Mouse (Mus musculus) neural tube, postnatal 0 days (tissue): ENCODE results near the gene Ppp1r14a. TPM values are rescaled to one million over a fixed set of nuclear protein-coding genes. Genes with fewer than 3 reads are reported as not detected.

Experiments used
- polyA plus RNA-seq: library from polyadenylated mRNA; unstranded; fragments of >200 nt; fragmentation: Nextera tagmentation; extraction: Ambion mirVana; gene quantifications from 2 replicates; pipeline ENCODE4 v1.2.1, GENCODE M21; 2015

Ppp1r14a gene
- polyA plus RNA-seq, result 5.3 and 5.5 TPM in 2 replicates

GRCm38 (mm10) chr7:29288942-29289638, at the start of gene Ppp1r14a:
Gene Ppp1r14a (plus strand): TSS chr7:29289308.

GRCm38 (mm10) chr7:29248261-29248841, 40.8 kb upstream of the Ppp1r14a start, which contains the start of gene 2200002D01Rik:
Gene 2200002D01Rik (minus strand): TSS chr7:29248466.

GRCm38 (mm10) chr7:29281201-29282073, 7.7 kb upstream of the Ppp1r14a start, which contains the start of gene Spint2:
Gene Spint2 (minus strand): TSS chr7:29281912.

GRCm38 (mm10) chr7:29303738-29304462, 14.8 kb downstream of the Ppp1r14a start, which contains the start of gene Dpf1:
Gene Dpf1 (plus strand): TSS chr7:29303951.

Other genes starting within 250 kb of the Ppp1r14a start
- 11.1 and 15.3 TPM in 2 replicates for gene Ryr1, start 164.1 kb upstream of the Ppp1r14a start, polyA plus RNA-seq
- 0.90 and 1.4 TPM in 2 replicates for gene Rasgrp4, start 154.5 kb upstream of the Ppp1r14a start, polyA plus RNA-seq
- gene Fam98c, start 133.1 kb upstream of the Ppp1r14a start, polyA plus RNA-seq, result 79.0 and 80.4 TPM in 2 replicates
- gene Ggn, start 119.1 kb upstream of the Ppp1r14a start, polyA plus RNA-seq, result 0.28 and 0.55 TPM in 2 replicates
- 12.6 and 14.1 TPM in 2 replicates for gene Spred3, start 118.9 kb upstream of the Ppp1r14a start, polyA plus RNA-seq
- gene Psmd8, start 108.6 kb upstream of the Ppp1r14a start, polyA plus RNA-seq, result 278 and 284 TPM in 2 replicates
- gene Catsperg1, start 75.3 kb upstream of the Ppp1r14a start, polyA plus RNA-seq, result 1.1 and 3.3 TPM in 2 replicates
- gene Kcnk6, start 56.8 kb upstream of the Ppp1r14a start, polyA plus RNA-seq, result 0.70 and 1.4 TPM in 2 replicates
- 137 and 139 TPM in 2 replicates for gene Yif1b, start 51.0 kb upstream of the Ppp1r14a start, polyA plus RNA-seq
- 2.0 and 4.5 TPM in 2 replicates for gene 2200002D01Rik, start 40.8 kb upstream of the Ppp1r14a start, polyA plus RNA-seq
- 93.6 and 101 TPM in 2 replicates for gene Spint2, start 7.4 kb upstream of the Ppp1r14a start, polyA plus RNA-seq
- gene Dpf1, start 14.6 kb downstream of the Ppp1r14a start, polyA plus RNA-seq, result 132 and 146 TPM in 2 replicates
- 13.3 and 13.6 TPM in 2 replicates for gene Sipa1l3, start 229.3 kb downstream of the Ppp1r14a start, polyA plus RNA-seq